Mouse (Mus musculus): ENCODE results near the gene Galnt18.

Gene Galnt18

GRCm38 (mm10) chr7:111537946-111538345 lies 241.8 kb downstream of the Galnt18 start:
- peak; percentile 76 for DNase-seq

- peak; percentile 65 for DNase-seq
These were observed 244.9 kb downstream of the Galnt18 start for GRCm38 (mm10) chr7:111534826-111535405.

DNA sequence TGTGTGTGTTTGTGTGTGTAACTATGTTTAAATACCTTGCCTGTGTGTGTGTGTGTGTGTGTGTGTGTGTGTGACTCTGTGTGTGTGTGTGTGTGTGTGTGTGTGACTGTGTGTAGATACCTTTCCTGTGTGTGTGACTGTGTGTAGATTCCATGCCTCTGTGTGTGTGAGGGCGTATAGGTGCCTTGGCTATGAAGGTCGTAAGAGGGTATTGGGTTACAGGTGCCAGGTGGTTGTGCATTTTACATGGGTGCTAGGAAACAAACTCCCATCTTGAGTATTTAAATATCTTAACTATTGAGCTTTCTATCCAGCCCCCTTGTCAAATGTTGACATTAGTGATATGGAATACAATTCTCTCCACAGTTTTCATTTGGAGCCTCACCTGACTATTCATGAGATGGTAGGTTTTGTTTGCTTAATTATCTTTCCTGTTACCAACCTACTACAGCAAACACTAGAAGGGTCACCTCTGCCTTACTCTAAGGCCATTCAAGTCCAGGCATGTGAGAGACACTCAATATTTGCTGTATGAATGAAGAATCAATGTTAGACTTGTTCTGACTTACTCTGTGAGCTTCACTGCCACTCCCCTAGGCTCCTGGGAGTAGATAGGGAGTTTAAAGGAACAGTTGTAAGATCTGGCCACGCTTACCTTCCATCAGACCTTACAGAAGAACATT lies 250.7 kb downstream of the Galnt18 start:
- peak; percentile 59 for DNase-seq

DNA sequence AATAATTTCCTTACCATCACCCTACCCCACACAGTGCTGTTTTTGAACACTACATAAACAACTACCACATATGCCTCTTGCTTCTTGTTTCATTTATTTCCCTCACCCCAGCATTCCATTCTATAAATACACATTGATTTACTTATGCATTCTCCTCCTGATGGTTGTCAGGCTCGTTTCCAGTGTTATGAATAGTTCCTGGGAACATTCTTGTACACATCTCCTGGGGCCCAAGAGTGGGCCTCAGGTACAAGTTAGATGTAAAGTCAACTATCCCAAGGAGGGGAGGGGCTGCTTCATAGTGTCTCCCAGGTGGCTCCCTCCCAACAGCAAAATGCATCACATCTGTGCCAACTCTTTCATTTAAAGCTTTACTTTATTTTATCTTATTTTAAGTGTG lies 251.3 kb downstream of the Galnt18 start:
- DNase-seq, result peak; percentile 27

DNA sequence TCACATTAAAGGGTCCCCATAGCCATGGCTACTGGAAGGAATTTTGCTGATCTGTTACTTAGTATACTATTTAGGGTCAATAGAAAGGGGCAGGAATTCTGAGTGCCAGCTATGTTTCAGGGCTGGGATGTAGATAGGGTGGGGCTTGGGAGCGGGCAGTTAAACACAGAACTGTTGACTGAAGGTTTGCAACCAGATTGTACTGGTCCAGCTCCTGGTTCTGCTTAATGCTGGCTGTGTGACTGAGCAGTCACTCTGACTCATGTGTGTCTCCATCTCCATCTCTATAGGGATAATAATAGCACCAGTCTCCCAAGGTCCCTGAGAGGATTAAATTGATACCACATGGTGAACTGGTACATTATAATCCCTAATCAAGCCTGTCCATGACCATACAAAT lies 258.9 kb downstream of the Galnt18 start:
- peak; percentile 27 for DNase-seq

DNA sequence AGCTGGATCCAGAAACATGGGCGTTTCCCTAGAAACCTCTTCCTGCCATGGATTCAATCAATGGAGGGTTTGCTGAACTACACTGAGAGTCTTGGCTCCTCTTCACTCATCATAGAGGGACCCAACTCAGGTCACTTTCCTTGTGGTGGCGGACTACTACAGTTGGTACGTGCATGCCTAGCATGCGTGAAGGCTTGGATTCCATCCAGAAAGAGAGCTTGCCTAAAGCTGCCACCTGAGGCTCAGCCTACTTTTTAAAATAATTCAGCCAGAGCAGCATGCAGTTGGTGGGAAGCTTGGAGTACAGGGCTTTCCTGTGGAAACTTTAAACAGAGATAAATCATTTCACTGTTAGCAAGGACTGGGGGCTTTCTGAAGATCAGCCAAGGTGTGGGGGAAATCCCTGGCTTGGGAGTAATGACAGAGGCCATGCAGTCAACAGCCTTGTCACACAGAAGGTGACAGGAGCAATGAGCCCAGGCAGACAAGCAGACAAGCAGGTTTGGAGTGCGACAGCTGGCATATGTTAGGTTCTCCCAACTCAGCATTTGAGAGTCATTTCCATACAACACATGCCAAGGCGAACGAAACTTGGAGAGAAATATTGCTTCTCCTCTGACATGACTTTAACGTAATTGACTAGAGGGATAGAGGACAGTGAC lies 261.1 kb downstream of the Galnt18 start:
- DNase-seq, result peak; percentile 65

DNA sequence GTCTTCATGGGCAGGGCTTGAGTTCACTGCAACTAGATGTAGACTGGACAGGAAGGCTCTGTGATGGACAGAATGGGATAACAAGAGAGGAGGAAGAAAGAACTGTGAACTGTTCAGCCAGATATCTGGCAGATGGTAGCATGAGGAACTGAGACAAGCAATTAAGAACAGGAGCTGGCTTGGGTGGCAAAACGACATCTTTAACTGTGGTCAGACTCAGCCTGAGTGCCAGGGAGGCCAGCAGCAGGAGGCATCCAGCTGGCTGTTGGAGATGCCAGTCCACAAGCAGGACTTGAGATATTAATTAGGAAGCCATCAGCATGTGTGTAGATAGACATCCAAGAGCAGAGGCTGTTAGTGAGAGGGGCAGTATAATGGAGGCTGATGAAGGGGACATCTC lies 262.9 kb downstream of the Galnt18 start:
- DNase-seq, result peak; percentile 83

- peak; percentile 80 for DNase-seq
These were observed 264.3 kb downstream of the Galnt18 start for GRCm38 (mm10) chr7:111515471-111515870.

DNA sequence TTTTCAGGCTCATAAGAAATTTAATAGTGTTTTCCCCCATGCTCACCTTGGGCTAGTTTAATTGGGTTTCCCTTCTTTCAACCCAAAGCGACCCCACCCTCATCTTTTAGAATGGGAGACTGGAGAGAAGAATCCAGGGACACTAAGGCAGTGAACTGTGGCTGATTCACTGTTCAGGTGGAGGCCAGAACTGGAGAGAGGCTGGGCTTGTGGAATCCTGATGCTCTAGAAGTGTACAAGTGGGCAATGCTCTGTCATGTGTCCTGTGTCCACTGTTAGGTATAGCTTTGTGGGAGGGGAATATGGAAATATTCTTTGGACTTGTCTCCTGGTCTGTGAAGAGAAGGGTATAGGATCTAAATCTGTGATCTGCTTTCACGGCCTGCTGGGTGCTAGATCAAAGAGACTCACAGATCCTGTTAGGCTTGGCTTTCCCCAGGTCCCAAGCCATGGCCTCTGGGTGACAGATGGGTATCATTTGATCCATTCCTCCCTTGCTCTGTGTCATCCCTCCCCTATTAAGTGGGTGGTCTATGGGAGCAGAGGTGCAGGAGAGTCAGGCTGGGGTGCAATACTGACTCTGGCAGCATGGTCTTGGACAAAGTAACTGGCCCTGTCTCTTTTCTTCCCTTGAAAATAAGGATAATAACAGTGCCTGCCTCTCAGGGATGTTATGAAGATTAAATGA lies 270.5 kb downstream of the Galnt18 start:
- DNase-seq, result peak; percentile 65

GRCm38 (mm10) chr7:111500616-111501015 lies 279.2 kb downstream of the Galnt18 start:
- no peak for DNase-seq

DNA sequence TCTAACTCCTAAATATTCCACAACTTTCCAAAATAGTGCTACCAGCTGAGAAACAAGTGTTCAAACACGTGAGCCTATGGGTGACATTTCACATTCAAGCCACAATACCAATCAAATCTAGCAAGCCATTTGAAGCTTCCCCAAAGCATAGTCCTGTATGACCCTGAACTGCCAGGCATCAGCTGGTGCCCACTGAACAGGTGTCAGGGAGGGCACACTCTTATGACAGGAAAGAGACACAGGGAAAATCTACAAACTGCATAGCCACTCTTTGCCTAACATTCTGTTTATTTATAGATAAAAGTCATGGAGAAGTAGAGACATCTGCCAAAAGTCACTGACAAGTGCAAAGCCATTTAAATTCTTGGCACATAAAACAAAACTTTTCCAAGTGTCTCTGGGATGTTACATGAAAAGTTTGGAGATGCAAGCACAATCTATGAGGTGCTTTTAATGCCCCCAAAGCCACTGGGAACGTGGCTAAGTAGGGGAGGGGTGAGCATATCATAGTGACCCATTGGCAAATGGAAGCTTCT lies 280.5 kb downstream of the Galnt18 start:
- peak; percentile 24 for DNase-seq

- DNase-seq, result no peak
These were observed 282.6 kb downstream of the Galnt18 start for GRCm38 (mm10) chr7:111497191-111497590.

DNA sequence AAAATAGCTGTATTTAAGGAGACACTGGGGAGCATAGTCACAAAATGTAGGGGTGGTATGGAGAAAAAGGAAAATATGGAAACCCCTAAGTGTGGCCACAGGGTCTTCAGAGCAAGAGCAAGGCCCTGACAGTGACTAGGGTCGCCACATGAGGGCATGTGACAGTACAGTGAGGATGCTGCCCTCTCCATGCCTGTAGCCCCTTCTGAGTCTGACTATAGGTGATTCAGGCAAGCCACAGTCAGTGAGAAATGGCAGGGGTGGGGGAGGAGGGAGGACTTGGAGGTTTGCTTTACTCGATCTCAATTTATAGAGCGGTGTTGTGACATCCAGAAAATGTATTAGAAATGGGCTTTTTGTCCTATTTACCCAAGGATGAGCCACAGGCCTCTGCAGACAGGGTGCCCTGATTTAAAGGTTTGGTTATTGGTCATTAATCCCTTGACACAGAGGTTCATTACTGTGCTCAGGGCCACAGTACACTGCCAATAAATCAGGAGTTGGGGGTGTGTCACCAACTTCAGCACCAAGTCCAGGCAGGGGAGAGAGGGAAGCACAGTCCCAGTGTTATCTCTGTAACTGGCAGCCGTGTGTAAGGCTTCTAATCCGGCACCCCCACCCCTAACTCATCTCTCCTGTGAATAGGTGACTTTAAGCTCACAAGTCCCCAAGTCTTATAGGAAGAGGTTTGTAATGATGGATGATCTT lies 287.4 kb downstream of the Galnt18 start:
- no peak for DNase-seq

- no peak for DNase-seq
These were observed 288.2 kb downstream of the Galnt18 start for GRCm38 (mm10) chr7:111491566-111491965.

DNA sequence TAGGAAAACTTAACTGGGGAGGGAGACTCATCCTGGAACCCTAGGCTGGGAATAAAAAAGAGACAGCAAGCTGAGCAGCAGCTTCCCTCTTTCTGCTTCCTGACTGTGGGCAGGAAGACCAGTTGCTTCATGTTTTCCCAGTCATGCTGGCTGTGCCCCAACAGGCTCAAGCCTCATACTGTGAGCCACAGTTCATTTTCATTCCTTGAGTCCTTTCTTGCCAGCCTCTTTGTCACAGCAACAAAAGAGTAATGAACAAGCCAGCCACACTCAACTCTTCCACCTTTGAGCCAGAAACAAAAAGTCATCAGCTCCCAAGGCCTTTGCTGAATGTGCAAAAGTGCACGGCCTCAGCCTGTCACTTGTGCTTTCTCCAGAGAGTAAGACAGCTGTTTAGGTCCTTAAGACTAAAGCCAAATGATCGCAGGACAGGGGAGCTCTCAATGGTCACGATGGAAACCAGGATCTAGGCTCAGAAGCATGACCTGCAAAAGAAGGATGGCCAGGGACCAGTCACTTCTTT lies 292.9 kb downstream of the Galnt18 start:
- DNase-seq, result no peak

- no peak for DNase-seq
These were observed 295.9 kb downstream of the Galnt18 start for GRCm38 (mm10) chr7:111483896-111484295.

GRCm38 (mm10) chr7:111483321-111483720 lies 296.5 kb downstream of the Galnt18 start:
- no peak for DNase-seq

DNA sequence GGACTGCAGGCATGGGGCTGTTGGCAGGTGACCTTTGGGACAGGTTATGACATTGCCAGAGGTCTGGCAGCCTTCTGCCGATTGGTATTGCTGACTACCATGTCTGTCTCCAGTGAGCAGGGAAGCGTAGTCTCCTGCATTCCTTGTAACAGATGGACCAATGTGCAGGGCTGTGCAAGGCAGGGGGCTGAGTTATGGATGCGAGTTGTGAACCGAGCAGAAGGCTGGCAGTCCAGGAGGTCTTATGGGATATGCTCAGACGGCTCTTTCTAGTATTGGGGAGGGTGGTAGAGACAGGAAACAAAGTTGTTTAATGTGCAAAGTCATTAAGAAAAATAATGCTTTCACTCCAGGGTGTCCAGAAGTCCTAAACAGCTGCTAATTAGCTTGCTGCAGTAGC lies 312.1 kb downstream of the Galnt18 start:
- DNase-seq, result no peak

- no peak for DNase-seq
These were observed 313.1 kb downstream of the Galnt18 start for GRCm38 (mm10) chr7:111466720-111467119.

DNA sequence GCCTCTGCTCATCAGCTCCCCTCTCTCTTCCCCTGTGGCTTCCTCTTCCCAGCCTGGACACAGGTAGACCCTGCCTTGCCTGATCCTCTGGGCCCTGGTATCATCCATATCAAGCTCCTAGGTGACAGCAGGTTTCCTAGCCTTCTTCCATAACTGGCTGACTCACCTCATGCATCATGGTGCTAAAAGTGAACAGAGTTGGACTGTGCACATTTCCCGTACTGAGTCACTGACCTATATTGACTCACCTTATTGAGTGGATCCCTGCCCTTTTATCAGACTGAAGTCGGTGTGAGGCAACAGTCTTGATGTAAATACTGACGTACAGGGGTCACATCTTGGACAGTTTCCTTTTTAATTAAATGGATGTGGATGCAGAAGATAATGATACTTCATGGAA lies 313.7 kb downstream of the Galnt18 start:
- DNase-seq, result no peak

DNA sequence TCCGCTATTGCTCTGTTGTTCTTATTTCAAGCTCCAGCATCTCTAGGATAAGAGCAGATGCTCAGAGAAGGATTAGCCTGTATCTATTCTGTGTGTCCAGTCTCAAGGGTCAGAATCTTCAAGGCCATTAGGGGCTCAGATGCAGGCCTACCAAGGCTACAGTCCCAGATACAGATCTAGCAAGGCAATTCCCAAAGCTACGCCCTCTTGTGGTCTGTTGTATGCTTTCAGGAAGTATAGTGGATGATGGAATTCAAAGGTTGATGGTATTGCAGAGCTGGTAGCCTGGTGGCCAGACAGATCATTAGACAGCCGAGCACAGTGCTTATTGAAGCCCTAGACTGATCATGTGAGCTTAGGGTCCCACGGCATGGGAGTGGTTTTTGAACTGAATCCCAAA lies 320.1 kb downstream of the Galnt18 start:
- DNase-seq, result no peak

DNA sequence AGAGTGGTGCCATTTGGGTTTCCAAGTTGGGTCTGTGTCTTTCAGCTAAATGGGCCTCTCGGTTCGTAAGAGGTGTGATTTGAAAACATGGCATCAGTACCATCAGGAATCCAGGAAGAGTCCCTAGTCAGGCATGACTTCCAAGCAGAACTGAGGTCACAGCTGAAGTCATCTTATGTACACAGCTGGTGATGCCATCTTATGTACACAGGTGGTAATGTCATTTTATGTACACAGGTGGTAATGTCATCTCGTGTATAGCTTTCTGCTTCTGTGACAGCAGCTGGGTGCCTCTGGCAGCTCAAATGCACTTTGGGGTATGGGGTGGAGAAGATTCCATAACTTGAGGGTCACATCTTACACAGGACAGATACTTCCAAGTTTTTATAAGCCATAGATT lies 323.8 kb downstream of the Galnt18 start:
- peak; percentile 69 for DNase-seq

- peak; percentile 71 for DNase-seq
These were observed 324.2 kb downstream of the Galnt18 start for GRCm38 (mm10) chr7:111455541-111455940.

Measured in heart, adult 11 months (tissue).